Mouse (Mus musculus) 3T3-L1 (cell line): ENCODE data around the gene Hoxc13.

Source experiments
- DNase-seq: peaks from one replicate; pipeline ENCODE4 v3.0.0-alpha.2; 2015; ENCODE audit warnings: low read depth, low spot score

Hoxc13 gene

GRCm38 (mm10) chr15:102921053-102922011, at the start of gene Hoxc13:
Gene Hoxc13, plus strand, starts transcription at chr15:102921103.
- DNase-seq = no peak

GRCm38 (mm10) chr15:102885803-102886202, 35.1 kb upstream of the Hoxc13 start:
- DNase-seq = no peak

- no peak for DNase-seq
Measured at GRCm38 (mm10) chr15:102895115-102895514, 25.8 kb upstream of the Hoxc13 start.

- peak; percentile 66 for DNase-seq
Measured at GRCm38 (mm10) chr15:102904946-102905345, 16.0 kb upstream of the Hoxc13 start.

GRCm38 (mm10) chr15:102909536-102909935, 11.4 kb upstream of the Hoxc13 start:
- DNase-seq = no peak

- DNase-seq = no peak
Measured at GRCm38 (mm10) chr15:102910038-102910437, 10.9 kb upstream of the Hoxc13 start.

- no peak for DNase-seq
Measured at GRCm38 (mm10) chr15:102910496-102911095, 10.3 kb upstream of the Hoxc13 start.

GRCm38 (mm10) chr15:102913038-102913585, 7.8 kb upstream of the Hoxc13 start:
- no peak for DNase-seq

- no peak for DNase-seq
Measured at GRCm38 (mm10) chr15:102917972-102918572, 2.8 kb upstream of the Hoxc13 start.

GRCm38 (mm10) chr15:102918611-102919265, 2.2 kb upstream of the Hoxc13 start:
- DNase-seq = no peak

- DNase-seq = no peak
Measured at GRCm38 (mm10) chr15:102919336-102920180, 1.3 kb upstream of the Hoxc13 start.

GRCm38 (mm10) chr15:102920619-102921018, 284 bp upstream of the Hoxc13 start:
- peak; percentile 91 for DNase-seq

- peak; percentile 26 for DNase-seq
Measured at GRCm38 (mm10) chr15:102922012-102922362, 1.1 kb downstream of the Hoxc13 start.

- no peak for DNase-seq
Measured at GRCm38 (mm10) chr15:102922636-102923500, 2.0 kb downstream of the Hoxc13 start.

- no peak for DNase-seq
Measured at GRCm38 (mm10) chr15:102927032-102927645, 6.2 kb downstream of the Hoxc13 start.

GRCm38 (mm10) chr15:102931706-102932358, 10.9 kb downstream of the Hoxc13 start:
- no peak for DNase-seq

GRCm38 (mm10) chr15:102934438-102934837, 13.5 kb downstream of the Hoxc13 start:
- no peak for DNase-seq

GRCm38 (mm10) chr15:102934897-102935296, 14.0 kb downstream of the Hoxc13 start:
- peak; percentile 61 for DNase-seq
